Mouse (Mus musculus): ENCODE data around the gene Bid. TPM values are rescaled to one million over a fixed set of nuclear protein-coding genes. Genes with fewer than 3 reads are reported as not detected.

The Bid gene
- polyA plus RNA-seq, 1 experiment from 2014 or later, result 12.2 TPM

DNA sequence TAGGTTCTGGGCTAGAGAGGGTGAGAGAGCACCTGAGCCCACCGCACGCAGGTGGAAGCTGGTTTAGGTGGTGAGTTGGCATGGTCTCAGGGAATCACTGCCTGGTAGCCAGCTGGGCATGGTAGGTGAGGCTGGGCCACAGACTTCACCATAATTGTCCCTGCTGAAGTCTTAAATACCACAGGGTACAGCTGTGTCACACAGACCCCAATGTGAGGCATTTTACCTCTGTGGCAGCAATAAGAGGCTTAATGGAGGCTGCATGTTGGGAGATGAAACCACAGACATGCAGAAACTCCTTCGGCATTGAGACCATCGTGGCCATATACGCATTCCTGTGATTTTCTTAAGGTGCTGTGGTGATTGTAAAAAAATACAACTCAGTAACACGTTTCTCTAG, 35.8 kb upstream of the Bid start:
- no peak overlapping the region for H3K27ac ChIP-seq (ENCODE audit: low read depth, low read length)
- no peaks in the 10 kb centered on the region for H3K9me3 ChIP-seq (replicated peaks; ENCODE audit: control insufficient read depth, low read length)
- no peaks in the 10 kb centered on the region for H3K4me1 ChIP-seq (ENCODE audit: control insufficient read depth, insufficient read depth, low read length)
- H3K4me2 ChIP-seq, result no peak overlapping the region
- H3K9ac ChIP-seq (ENCODE audit: low read depth, low read length), result no peak overlapping the region
- no peak for ATAC-seq (replicated peaks; ENCODE audit: insufficient number of reproducible peaks, low FRiP score, low TSS enrichment)
- H3K36me3 ChIP-seq (ENCODE audit: control insufficient read depth, insufficient read depth, low read length), result peaks cover 17% of the 10 kb centered on the region
- H3K27me3 ChIP-seq (ENCODE audit: control insufficient read depth, insufficient read depth, low read length), result no peaks in the 10 kb centered on the region
- WGBS (ENCODE audit: insufficient replicate concordance), result 92% methylated on average over 6 of the region's 6 CpGs
- H3K4me3 ChIP-seq (ENCODE audit: low read depth, low read length), result no peak overlapping the region

DNA sequence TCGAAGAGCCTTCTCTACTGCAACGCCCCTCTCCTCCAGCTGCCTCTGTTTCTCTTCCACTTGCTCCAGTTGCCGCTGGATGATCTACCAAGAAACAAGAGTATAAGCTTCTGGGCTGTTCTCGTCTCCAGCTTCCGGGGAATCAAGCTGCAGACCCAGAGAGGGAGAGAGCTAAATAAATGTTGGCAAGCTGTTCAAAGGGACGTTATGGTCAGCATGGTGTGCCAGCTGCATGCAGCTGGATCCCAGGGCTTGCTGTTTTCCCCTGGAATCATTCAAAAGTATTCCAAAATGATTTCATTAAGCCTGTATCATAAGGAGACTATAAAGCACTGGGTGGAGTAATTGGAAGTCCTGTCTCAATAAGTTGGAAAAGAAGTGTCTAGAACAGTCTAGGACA, 34.7 kb upstream of the Bid start:
- H3K27ac ChIP-seq (ENCODE audit: low read depth, low read length), result no peak overlapping the region
- H3K4me1 ChIP-seq (ENCODE audit: control insufficient read depth, insufficient read depth, low read length), result no peaks in the 10 kb centered on the region
- 88% methylated on average over 6 of the region's 6 CpGs for WGBS (ENCODE audit: insufficient replicate concordance)
- H3K36me3 ChIP-seq (ENCODE audit: control insufficient read depth, insufficient read depth, low read length), result peaks cover 13% of the 10 kb centered on the region
- H3K4me3 ChIP-seq (ENCODE audit: low read depth, low read length), result no peak overlapping the region
- H3K9me3 ChIP-seq (replicated peaks; ENCODE audit: control insufficient read depth, low read length), result no peaks in the 10 kb centered on the region
- H3K9ac ChIP-seq (ENCODE audit: low read depth, low read length), result no peak overlapping the region
- H3K27me3 ChIP-seq (ENCODE audit: control insufficient read depth, insufficient read depth, low read length), result no peaks in the 10 kb centered on the region
- no peak for ATAC-seq (replicated peaks; ENCODE audit: insufficient number of reproducible peaks, low FRiP score, low TSS enrichment)
- H3K4me2 ChIP-seq, result no peak overlapping the region

DNA sequence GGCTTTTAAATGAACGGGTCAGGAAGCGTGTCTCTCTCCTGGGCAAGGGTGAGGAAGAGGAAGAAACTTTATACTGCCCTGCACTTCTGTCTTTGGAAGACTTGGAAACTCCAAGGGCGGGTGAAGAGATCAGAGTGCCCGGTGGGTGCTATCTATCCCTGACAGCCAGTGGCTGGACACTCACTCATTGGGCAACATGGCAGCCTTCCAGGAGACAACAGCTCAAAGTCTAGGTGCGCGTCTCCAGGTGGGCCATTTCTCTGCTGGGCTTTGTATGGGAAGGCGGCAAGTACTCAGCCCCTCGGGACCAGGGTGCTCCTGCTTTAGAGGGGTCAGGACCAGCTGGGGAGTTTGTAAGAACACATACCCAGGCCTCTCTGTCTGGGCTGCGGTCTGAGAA, 28.9 kb upstream of the Bid start:
- ATAC-seq (replicated peaks; ENCODE audit: insufficient number of reproducible peaks, low FRiP score, low TSS enrichment), result no peak
- peaks cover 9% of the 10 kb centered on the region for H3K36me3 ChIP-seq (ENCODE audit: control insufficient read depth, insufficient read depth, low read length)

DNA sequence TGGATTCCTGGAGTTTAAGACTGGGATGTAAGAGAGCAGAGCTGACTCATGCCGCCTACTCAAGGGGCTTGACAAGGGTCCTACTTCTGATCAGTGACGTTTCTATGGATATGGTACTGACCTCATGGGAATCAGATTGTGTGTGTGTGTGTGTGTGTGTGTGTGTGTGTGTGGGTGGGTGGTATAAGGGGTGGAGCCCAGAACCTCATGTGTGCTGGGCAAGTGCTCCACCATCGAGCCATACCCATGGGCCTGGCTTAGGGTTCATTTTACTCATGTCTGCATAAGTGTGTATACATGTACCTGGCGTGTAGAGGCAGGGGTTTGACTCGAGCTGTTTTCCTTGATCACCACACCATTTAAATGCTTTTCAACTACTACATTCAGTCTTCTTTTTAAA, 27.3 kb upstream of the Bid start:
- no peak for ATAC-seq (replicated peaks; ENCODE audit: insufficient number of reproducible peaks, low FRiP score, low TSS enrichment)
- no peak overlapping the region for H3K9ac ChIP-seq (ENCODE audit: low read depth, low read length)
- H3K9me3 ChIP-seq (replicated peaks; ENCODE audit: control insufficient read depth, low read length), result no peaks in the 10 kb centered on the region
- WGBS (ENCODE audit: insufficient replicate concordance), result 83% methylated on average over 5 of the region's 5 CpGs
- no peak overlapping the region for H3K4me3 ChIP-seq (ENCODE audit: low read depth, low read length)
- H3K4me1 ChIP-seq (ENCODE audit: control insufficient read depth, insufficient read depth, low read length), result no peaks in the 10 kb centered on the region
- no peaks in the 10 kb centered on the region for H3K27me3 ChIP-seq (ENCODE audit: control insufficient read depth, insufficient read depth, low read length)
- H3K36me3 ChIP-seq (ENCODE audit: control insufficient read depth, insufficient read depth, low read length), result peaks cover 4% of the 10 kb centered on the region; the same call in 1 of the 2 replicates
- no peak overlapping the region for H3K27ac ChIP-seq (ENCODE audit: low read depth, low read length)
- no peak overlapping the region for H3K4me2 ChIP-seq

More for the DNA sequence above, 28.9 kb upstream of the Bid start:
- Histone ChIP-seq H3K4me2 (no peak overlapping the region), H3K27ac (ENCODE audit: low read depth, low read length) (no peak overlapping the region), H3K4me1 (ENCODE audit: control insufficient read depth, insufficient read depth, low read length) (no peaks in the 10 kb centered on the region), H3K4me3 (ENCODE audit: low read depth, low read length) (no peak overlapping the region), H3K27me3 (ENCODE audit: control insufficient read depth, insufficient read depth, low read length) (no peaks in the 10 kb centered on the region), H3K9me3 (replicated peaks; ENCODE audit: control insufficient read depth, low read length) (no peaks in the 10 kb centered on the region), H3K9ac (ENCODE audit: low read depth, low read length) (no peak overlapping the region)
- WGBS (ENCODE audit: insufficient replicate concordance), result 92% methylated on average over 9 of the region's 9 CpGs

DNA sequence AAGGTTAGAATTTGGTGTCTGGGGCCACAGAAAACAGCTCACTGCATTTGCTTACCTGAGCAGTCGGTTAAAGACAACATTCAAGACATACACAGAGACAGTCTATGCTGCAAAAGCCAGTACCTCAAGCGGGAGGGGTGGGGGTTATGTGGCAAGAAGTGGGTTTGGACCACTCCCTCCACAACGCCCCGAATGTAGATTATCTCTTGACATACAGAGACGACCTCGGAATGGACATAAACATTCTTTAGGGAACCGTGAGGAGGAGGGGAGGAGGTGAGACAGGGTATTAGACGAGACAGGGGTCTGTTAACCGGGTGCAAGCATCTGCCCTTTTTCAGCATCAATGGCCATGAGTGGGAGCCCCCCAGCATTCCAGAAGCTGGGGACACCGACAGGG, 26.9 kb upstream of the Bid start:
- no peak overlapping the region for H3K27ac ChIP-seq (ENCODE audit: low read depth, low read length)
- no peak overlapping the region for H3K4me2 ChIP-seq
- no peak for ATAC-seq (replicated peaks; ENCODE audit: insufficient number of reproducible peaks, low FRiP score, low TSS enrichment)
- H3K4me1 ChIP-seq (ENCODE audit: control insufficient read depth, insufficient read depth, low read length), result no peaks in the 10 kb centered on the region
- peaks cover 4% of the 10 kb centered on the region; the same call in 1 of the 2 replicates for H3K36me3 ChIP-seq (ENCODE audit: control insufficient read depth, insufficient read depth, low read length)
- H3K9me3 ChIP-seq (replicated peaks; ENCODE audit: control insufficient read depth, low read length), result no peaks in the 10 kb centered on the region
- no peak overlapping the region for H3K9ac ChIP-seq (ENCODE audit: low read depth, low read length)
- WGBS (ENCODE audit: insufficient replicate concordance), result 78% methylated on average over 10 of the region's 10 CpGs
- no peaks in the 10 kb centered on the region for H3K27me3 ChIP-seq (ENCODE audit: control insufficient read depth, insufficient read depth, low read length)
- no peak overlapping the region for H3K4me3 ChIP-seq (ENCODE audit: low read depth, low read length)

DNA sequence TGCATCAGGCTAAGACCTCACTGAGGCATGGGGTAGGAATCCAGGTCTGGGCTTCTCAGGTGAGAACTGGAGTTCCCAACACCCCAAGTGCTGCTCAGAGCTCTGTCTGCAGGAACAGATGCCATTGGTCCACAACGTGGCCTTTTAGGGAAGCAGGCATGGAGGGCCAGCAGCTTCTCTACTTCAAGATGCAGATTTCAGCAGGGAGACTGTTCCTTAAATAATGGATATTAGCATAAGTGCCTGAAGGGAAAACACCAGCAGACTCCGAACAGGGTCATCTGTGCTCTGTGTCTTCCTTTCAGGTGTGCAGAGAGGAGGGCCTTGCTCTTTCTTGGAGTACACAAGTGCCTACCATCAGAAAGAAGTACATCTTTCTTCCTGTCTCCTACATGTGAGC, 26.4 kb upstream of the Bid start:
- Histone ChIP-seq H3K36me3 (ENCODE audit: control insufficient read depth, insufficient read depth, low read length) (peaks cover 4% of the 10 kb centered on the region; the same call in 1 of the 2 replicates), H3K27ac (ENCODE audit: low read depth, low read length) (no peak overlapping the region), H3K9ac (ENCODE audit: low read depth, low read length) (no peak overlapping the region), H3K27me3 (ENCODE audit: control insufficient read depth, insufficient read depth, low read length) (no peaks in the 10 kb centered on the region), H3K4me1 (ENCODE audit: control insufficient read depth, insufficient read depth, low read length) (no peaks in the 10 kb centered on the region), H3K4me2 (no peak overlapping the region), H3K4me3 (ENCODE audit: low read depth, low read length) (no peak overlapping the region), H3K9me3 (replicated peaks; ENCODE audit: control insufficient read depth, low read length) (no peaks in the 10 kb centered on the region)
- WGBS (ENCODE audit: insufficient replicate concordance), result 72% methylated on average over 2 of the region's 2 CpGs
- no peak for ATAC-seq (replicated peaks; ENCODE audit: insufficient number of reproducible peaks, low FRiP score, low TSS enrichment)

DNA sequence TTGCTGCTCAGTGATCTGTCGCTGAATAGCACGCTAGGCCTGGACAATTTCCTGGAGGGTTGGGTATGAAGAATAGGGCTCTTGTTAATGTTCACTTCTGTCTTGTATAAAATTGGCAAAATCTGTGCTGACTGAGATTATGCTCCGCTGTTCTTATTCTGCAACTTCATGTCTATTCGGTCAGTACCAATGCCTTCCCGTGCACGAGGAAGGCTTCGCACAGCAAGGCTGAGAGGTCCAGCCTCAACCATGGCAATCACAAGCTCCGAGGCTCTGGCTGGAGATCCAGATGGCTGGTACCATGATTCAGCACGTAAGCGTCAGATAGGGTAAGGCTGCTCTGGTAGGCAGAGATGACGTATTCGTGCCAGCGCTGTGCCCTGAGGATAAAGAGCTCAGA, 24.9 kb upstream of the Bid start:
- Histone ChIP-seq H3K27ac (ENCODE audit: low read depth, low read length) (no peak overlapping the region), H3K9me3 (replicated peaks; ENCODE audit: control insufficient read depth, low read length) (no peaks in the 10 kb centered on the region), H3K36me3 (ENCODE audit: control insufficient read depth, insufficient read depth, low read length) (0 out of 2 replicates have a peak, but pooled peaks cover 4% of the 10 kb centered on the region), H3K4me2 (no peak overlapping the region), H3K27me3 (ENCODE audit: control insufficient read depth, insufficient read depth, low read length) (no peaks in the 10 kb centered on the region), H3K4me1 (ENCODE audit: control insufficient read depth, insufficient read depth, low read length) (no peaks in the 10 kb centered on the region), H3K9ac (ENCODE audit: low read depth, low read length) (no peak overlapping the region), H3K4me3 (ENCODE audit: low read depth, low read length) (no peak overlapping the region)
- WGBS (ENCODE audit: insufficient replicate concordance), result 93% methylated on average over 13 of the region's 13 CpGs
- no peak for ATAC-seq (replicated peaks; ENCODE audit: insufficient number of reproducible peaks, low FRiP score, low TSS enrichment)

DNA sequence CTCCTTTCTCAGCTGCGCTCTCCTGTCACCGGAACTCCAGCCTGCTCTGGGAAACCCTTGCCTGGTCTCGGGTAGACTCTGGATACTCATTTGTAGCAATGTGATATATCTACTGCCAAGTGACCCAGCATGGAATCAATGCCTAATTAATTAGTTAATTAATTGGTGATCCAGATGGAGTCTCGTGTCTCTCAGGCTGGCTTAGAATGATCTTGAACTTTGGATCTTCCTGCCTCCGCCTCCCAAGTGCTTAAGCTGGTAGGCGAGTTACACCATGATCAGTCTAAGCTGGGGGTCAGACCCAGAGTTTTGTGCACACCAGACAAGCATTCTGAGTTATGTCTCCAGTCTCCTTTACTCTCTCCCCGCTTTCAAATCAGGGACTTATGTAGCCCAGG, 24.4 kb upstream of the Bid start:
- H3K27me3 ChIP-seq (ENCODE audit: control insufficient read depth, insufficient read depth, low read length), result no peaks in the 10 kb centered on the region
- no peak overlapping the region for H3K9ac ChIP-seq (ENCODE audit: low read depth, low read length)
- H3K27ac ChIP-seq (ENCODE audit: low read depth, low read length), result no peak overlapping the region
- no peaks in the 10 kb centered on the region for H3K4me1 ChIP-seq (ENCODE audit: control insufficient read depth, insufficient read depth, low read length)
- no peaks in the 10 kb centered on the region for H3K9me3 ChIP-seq (replicated peaks; ENCODE audit: control insufficient read depth, low read length)
- 82% methylated on average over 7 of the region's 7 CpGs for WGBS (ENCODE audit: insufficient replicate concordance)
- no peak for ATAC-seq (replicated peaks; ENCODE audit: insufficient number of reproducible peaks, low FRiP score, low TSS enrichment)
- no peak overlapping the region for H3K4me2 ChIP-seq
- H3K4me3 ChIP-seq (ENCODE audit: low read depth, low read length), result no peak overlapping the region
- 0 out of 2 replicates have a peak, but pooled peaks cover 4% of the 10 kb centered on the region for H3K36me3 ChIP-seq (ENCODE audit: control insufficient read depth, insufficient read depth, low read length)

DNA sequence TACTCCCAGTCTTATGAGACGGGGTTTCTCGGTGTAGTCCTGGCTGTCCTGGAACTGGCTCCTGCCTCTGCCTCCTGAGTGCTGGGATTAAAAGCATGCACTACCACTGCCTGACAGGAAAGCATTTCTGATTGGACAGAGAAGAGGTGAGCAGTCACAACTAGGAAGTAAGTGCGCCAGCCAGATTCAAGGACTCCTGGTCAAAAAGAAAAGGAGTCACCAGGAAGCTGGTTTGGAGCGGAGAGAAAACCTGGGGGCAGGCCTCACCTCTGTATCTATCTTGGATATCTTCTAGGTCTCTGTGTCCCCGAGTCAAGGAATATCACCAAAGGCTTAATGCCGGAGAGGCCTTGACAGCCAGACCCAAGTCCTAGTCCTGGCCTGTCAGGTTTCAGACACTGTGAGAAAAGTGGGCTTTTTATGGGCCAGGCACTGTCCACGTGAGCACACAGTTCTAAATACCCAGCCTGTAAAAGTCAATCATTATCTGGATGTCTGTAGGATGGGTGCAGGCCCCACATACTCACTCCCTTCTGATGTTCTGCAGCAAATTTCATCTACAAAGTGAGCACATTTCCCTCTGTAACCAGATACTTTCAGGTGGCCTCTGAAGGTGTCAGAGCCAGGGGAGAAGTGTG, 23.9 kb upstream of the Bid start:
- Histone ChIP-seq H3K4me1 (ENCODE audit: control insufficient read depth, insufficient read depth, low read length) (no peaks in the 10 kb centered on the region), H3K4me2 (no peak overlapping the region), H3K36me3 (ENCODE audit: control insufficient read depth, insufficient read depth, low read length) (no peaks in the 10 kb centered on the region), H3K4me3 (ENCODE audit: low read depth, low read length) (no peak overlapping the region), H3K27me3 (ENCODE audit: control insufficient read depth, insufficient read depth, low read length) (no peaks in the 10 kb centered on the region), H3K9ac (ENCODE audit: low read depth, low read length) (no peak overlapping the region), H3K27ac (ENCODE audit: low read depth, low read length) (no peak overlapping the region), H3K9me3 (replicated peaks; ENCODE audit: control insufficient read depth, low read length) (no peaks in the 10 kb centered on the region)
- no peak for ATAC-seq (replicated peaks; ENCODE audit: insufficient number of reproducible peaks, low FRiP score, low TSS enrichment)
- 82% methylated on average over 7 of the region's 7 CpGs for WGBS (ENCODE audit: insufficient replicate concordance)
